Mouse (Mus musculus): ENCODE measurements around the gene Adarb1.

- TF ChIP-seq USF1 (IDR thresholded peaks at IDR 0.05; ENCODE audit: low read depth) (no peak), POLR2A (IDR thresholded peaks at IDR 0.05; ENCODE audit: insufficient read length, low read depth) (no peak), CEBPB (IDR thresholded peaks at IDR 0.05; ENCODE audit: insufficient read depth, poor library complexity, severe bottlenecking) (no peak), E2F4 (IDR thresholded peaks at IDR 0.05; ENCODE audit: insufficient read depth) (no peak), SRF (IDR thresholded peaks at IDR 0.05; ENCODE audit: control insufficient read depth, insufficient read length, low read depth) (no peak), MAX (IDR thresholded peaks at IDR 0.05; ENCODE audit: low read depth) (no peak), MYOG (IDR thresholded peaks at IDR 0.05; ENCODE audit: control insufficient read depth in 1 of 3, insufficient read depth in 1 of 3, insufficient read length in 2 of 3, low read depth in 2 of 3) (no peak), POLR2AphosphoS2 (IDR thresholded peaks at IDR 0.05; ENCODE audit: insufficient read length, low read depth) (no peak), TCF12 (IDR thresholded peaks at IDR 0.05; ENCODE audit: insufficient read depth, poor library complexity, severe bottlenecking) (no peak), MYOD1 (IDR thresholded peaks at IDR 0.05; ENCODE audit: control insufficient read depth in 1 of 3, insufficient read length in 2 of 3, low read depth in 2 of 3) (no peak)
These were observed 113.7 kb downstream of the Adarb1 start for GRCm38 (mm10) chr10:77304362-77304761.

Data from myocyte (in vitro differentiated cells).